Mouse (Mus musculus) stomach, postnatal 0 days (tissue): Measurements from ENCODE around the gene Arhgap8.

Experiments used
- CTCF ChIP-seq: IDR thresholded peaks from 2 replicates; pipeline ENCODE4 v1.5.1; 2016; ENCODE audit warnings: antibody characterized with exemption, low read depth, mild to moderate bottlenecking, moderate library complexity
- EP300 ChIP-seq: optimal IDR thresholded peaks from 2 replicates; pipeline ENCODE3; 2016; ENCODE audit warnings: antibody characterized with exemption

GRCm38 (mm10) chr15:84696021-84696420 is 23.8 kb upstream of the Arhgap8 start:
- TF ChIP-seq CTCF = no peak
- no peak for TF ChIP-seq EP300
